Comparison of ENCODE assay signal across 34 mouse cellular contexts in the genomic region with DNA sequence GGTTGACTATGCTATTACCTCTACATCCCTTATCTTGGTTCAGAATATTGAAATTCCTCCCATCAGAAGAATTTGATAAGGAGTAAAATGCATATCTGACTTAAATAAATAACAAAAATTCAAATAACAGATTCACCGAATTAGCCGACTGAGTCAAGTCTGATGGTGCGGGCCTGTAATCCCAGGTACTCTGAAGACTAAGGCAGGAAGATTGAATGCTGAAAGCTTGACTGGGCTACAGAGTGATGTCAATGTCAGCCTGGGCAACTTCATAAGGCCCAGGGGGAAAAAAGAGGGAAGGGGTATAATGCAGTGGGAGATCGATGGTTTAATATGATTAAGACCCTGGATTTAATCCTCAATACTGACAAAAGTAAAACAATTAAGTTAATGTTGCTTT. TPM values are rescaled to one million over a fixed set of nuclear protein-coding genes. Genes with fewer than 3 reads are reported as not detected.
"Had no signal": no experiment of that assay in that cellular context is flagged by ENCODE, and none has a peak within 500 bp of the region (broad histone marks: within the 10 kb centered on the region; RNA-seq: fewer than 3 reads in every experiment).

No protein-coding gene starts in this region.

- ATAC-seq: hindbrain, embryonic 16.5 days; hindbrain, postnatal 0 days; inflammation-experienced regulatory T-cells, adult 6 months had no signal

- H3K9ac ChIP-seq: heart, embryonic 12.5 days; heart, embryonic 13.5 days; heart, embryonic 15.5 days; hindbrain, embryonic 12.5 days; hindbrain, embryonic 13.5 days; hindbrain, embryonic 14.5 days; hindbrain, embryonic 15.5 days; kidney, embryonic 15.5 days had no signal

- H3K4me3 ChIP-seq: heart, adult 2 months; heart, embryonic 10.5 days; heart, embryonic 12.5 days; heart, embryonic 13.5 days; heart, embryonic 15.5 days; hindbrain, embryonic 10.5 days; hindbrain, embryonic 12.5 days; hindbrain, embryonic 13.5 days; hindbrain, embryonic 15.5 days; kidney, embryonic 15.5 days; layer of hippocampus, adult 2 months; left cerebral cortex, adult 2 months had no signal

- DNase-seq: heart, adult 2 months; heart, postnatal 10 days; heart, postnatal 14 days; heart, postnatal 36 days; heart, postnatal 4 days; kidney, adult 11 months; kidney, adult 18-20 months; kidney, adult 2 months; kidney, adult 8-10 months; kidney, adult 9 months; kidney, postnatal 10 days; kidney, postnatal 14 days; kidney, postnatal 25 days; kidney, postnatal 36 days; kidney, postnatal 4 days; layer of hippocampus, adult 9-11 months; layer of hippocampus, postnatal 36 days had no signal

- H3K4me1 ChIP-seq: heart, embryonic 10.5 days; heart, embryonic 12.5 days; heart, embryonic 13.5 days; heart, embryonic 15.5 days; hindbrain, embryonic 10.5 days; hindbrain, embryonic 12.5 days; hindbrain, embryonic 13.5 days; hindbrain, embryonic 15.5 days; kidney, embryonic 15.5 days had no signal

- H3K27ac ChIP-seq: heart, adult 2 months; heart, embryonic 10.5 days; heart, embryonic 13.5 days; heart, embryonic 15.5 days; hindbrain, embryonic 10.5 days; hindbrain, embryonic 12.5 days; hindbrain, embryonic 13.5 days; hindbrain, embryonic 14.5 days; hindbrain, embryonic 15.5 days; hindbrain, postnatal 0 days; kidney, embryonic 15.5 days; kidney, postnatal 0 days; layer of hippocampus, adult 2 months; left cerebral cortex, adult 2 months had no signal

- H3K4me2 ChIP-seq: heart, embryonic 11.5 days; heart, embryonic 12.5 days; heart, embryonic 13.5 days; heart, embryonic 15.5 days; hindbrain, embryonic 12.5 days; hindbrain, embryonic 13.5 days; hindbrain, embryonic 14.5 days; hindbrain, embryonic 15.5 days; kidney, embryonic 15.5 days had no signal

- H3K9me3 ChIP-seq: heart, embryonic 10.5 days; heart, embryonic 12.5 days; heart, embryonic 13.5 days; heart, embryonic 15.5 days; hindbrain, embryonic 10.5 days; hindbrain, embryonic 12.5 days; hindbrain, embryonic 13.5 days; hindbrain, embryonic 15.5 days; kidney, embryonic 15.5 days had no signal

- H3K27me3 ChIP-seq: heart, embryonic 12.5 days; heart, embryonic 13.5 days; heart, embryonic 15.5 days; hindbrain, embryonic 12.5 days; hindbrain, embryonic 13.5 days; hindbrain, embryonic 15.5 days; kidney, embryonic 15.5 days had no signal

- H3K36me3 ChIP-seq: heart, embryonic 10.5 days; heart, embryonic 12.5 days; heart, embryonic 13.5 days; heart, embryonic 15.5 days; hindbrain, embryonic 10.5 days; hindbrain, embryonic 12.5 days; hindbrain, embryonic 13.5 days; hindbrain, embryonic 15.5 days; kidney, embryonic 15.5 days had no signal

RNA-seq across cellular contexts. Expression of gene Scin, which starts 36.6 kb away (rescaled TPM):
- polyA plus RNA-seq: hindbrain, embryonic 14.5 days; hindbrain, embryonic 16.5 days had no signal
